In the genomic region with DNA sequence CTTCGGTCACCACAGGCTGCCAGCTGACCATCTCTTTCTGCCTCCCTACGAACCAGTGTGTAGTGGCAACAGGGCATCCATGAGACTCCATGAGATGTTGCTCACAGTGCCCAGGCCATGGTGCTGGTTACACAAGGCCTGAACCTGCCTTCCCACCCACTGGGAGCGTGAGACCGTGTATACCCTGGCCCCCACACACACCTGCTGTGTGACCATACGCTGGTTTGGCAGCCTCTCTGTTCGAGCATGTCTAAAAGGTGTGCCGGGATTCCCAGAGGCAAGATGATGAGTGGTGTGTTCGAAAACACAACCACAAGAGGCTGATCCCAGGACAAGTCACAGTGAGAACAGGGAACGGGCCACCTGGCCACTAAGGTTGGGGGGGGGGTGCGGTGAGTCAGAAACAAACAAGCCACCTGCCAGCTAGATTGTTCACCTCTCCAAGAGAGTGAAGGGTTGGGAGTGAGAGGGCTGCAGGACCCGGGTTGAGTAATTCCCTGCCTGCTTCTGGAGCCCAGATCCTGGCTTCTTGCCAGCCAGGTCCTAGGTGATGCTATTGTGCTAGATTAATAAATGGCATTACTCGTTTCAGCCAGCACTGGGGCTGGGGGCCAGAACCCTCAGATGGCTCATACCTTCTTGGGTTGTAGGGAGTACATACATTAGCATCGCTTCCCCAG, we compare ENCODE assay signal across 11 mouse cellular contexts. TPM values are rescaled to one million over a fixed set of nuclear protein-coding genes. Genes with fewer than 3 reads are reported as not detected.
A peak's percentile ranks its signal among the peaks of the same experiment; 100 is the strongest.
DNase-seq lines count a peak whose midpoint lies in the region; ATAC-seq lines count a peak whose summit lies in the region.
"Had no signal": no experiment of that assay in that cellular context is flagged by ENCODE, and none has a peak within 500 bp of the region (broad histone marks: within the 10 kb centered on the region; RNA-seq: fewer than 3 reads in every experiment).

No protein-coding gene starts in this region.

- no peak overlapping the region for H3K4me3 ChIP-seq in limb, embryonic 15.5 days
- no peak overlapping the region for H3K4me3 ChIP-seq in limb, embryonic 10.5 days
- H3K4me3 ChIP-seq: liver, embryonic 15.5 days had no signal

- peak; percentile 46 for DNase-seq in adrenal gland, adult 2 months
- no peak for DNase-seq in adrenal gland, adult (ENCODE audit: inconsistent age in 2 of 2, low spot score in 1 of 2)
- DNase-seq in limb, embryonic 10.5 days (ENCODE audit: low spot score): no peak
- DNase-seq in cerebellum, postnatal 10 days: peak; percentile 70 to 75
- DNase-seq in lung, postnatal 4 days: peak; percentile 58 to 82
- no peak for DNase-seq in kidney, adult 8-10 months
- DNase-seq: gastrocnemius, postnatal 36 days had no signal

- H3K9me3 ChIP-seq in limb, embryonic 15.5 days: no peaks in the 10 kb centered on the region
- no peaks in the 10 kb centered on the region for H3K9me3 ChIP-seq in limb, embryonic 10.5 days (replicated peaks)
- H3K9me3 ChIP-seq: liver, embryonic 15.5 days had no signal

- H3K4me1 ChIP-seq in limb, embryonic 15.5 days: peaks cover 9% of the 10 kb centered on the region; the same call in 1 of the 2 replicates
- H3K4me1 ChIP-seq in limb, embryonic 10.5 days: peaks cover 6% of the 10 kb centered on the region; the same call in 1 of the 2 replicates

- no peaks in the 10 kb centered on the region for H3K36me3 ChIP-seq in limb, embryonic 15.5 days
- H3K36me3 ChIP-seq in limb, embryonic 10.5 days: no peaks in the 10 kb centered on the region
- H3K36me3 ChIP-seq: liver, embryonic 15.5 days had no signal

- WGBS in limb, embryonic 15.5 days: 73% methylated on average over 13 of the region's 13 CpGs
- WGBS in limb, embryonic 10.5 days: 90% methylated on average over 13 of the region's 13 CpGs

- peak overlapping the region; percentile 3; the same call in 1 of the 2 replicates for H3K27ac ChIP-seq in limb, embryonic 15.5 days
- no peak overlapping the region for H3K27ac ChIP-seq in limb, embryonic 10.5 days
- H3K27ac ChIP-seq: liver, embryonic 15.5 days had no signal

- H3K4me2 ChIP-seq in limb, embryonic 15.5 days: no peak overlapping the region
- H3K4me2 ChIP-seq: liver, embryonic 15.5 days had no signal

- no peak for ATAC-seq in limb, embryonic 15.5 days (ENCODE audit: insufficient number of reproducible peaks, low FRiP score, low TSS enrichment, low read depth)
- no peak for ATAC-seq in erythroblast, adult 5-6 weeks (replicated peaks; ENCODE audit: low FRiP score, poor library complexity, severe bottlenecking)

- H3K27me3 ChIP-seq in limb, embryonic 15.5 days: peaks cover 7% of the 10 kb centered on the region; the same call in 1 of the 2 replicates
- peaks cover 49% of the 10 kb centered on the region for H3K27me3 ChIP-seq in limb, embryonic 10.5 days (ENCODE audit: low read depth, poor library complexity, severe bottlenecking)
- H3K27me3 ChIP-seq: liver, embryonic 15.5 days had no signal

- no peak overlapping the region for H3K9ac ChIP-seq in limb, embryonic 15.5 days
- H3K9ac ChIP-seq: liver, embryonic 15.5 days had no signal

RNA-seq across cellular contexts. Expression of a gene that starts 11.1 kb away (rescaled TPM):
- 100 to 1,000 TPM in 1 of 2 experiments, 10 to 100 TPM in 1; 88.3 to 319 TPM for total RNA-seq in adrenal gland, adult 2 months (2021)
- polyA plus RNA-seq in adrenal gland, adult 2 months (2012; rRNA removed): 405 and 678 TPM in 2 replicates
- polyA plus RNA-seq in limb, embryonic 15.5 days (2015; fragmentation: Nextera tagmentation; extraction: Ambion mirVana): 13.6 and 16.5 TPM in 2 replicates
- 0.25 and 0.40 TPM in 2 replicates for polyA plus RNA-seq in limb, embryonic 10.5 days (2016; fragmentation: Nextera tagmentation; extraction: Ambion mirVana)
- 11.5 and 20.9 TPM in 2 replicates for total RNA-seq in erythroblast, adult 5-6 weeks (2015; ENCODE audit: low replicate concordance)
- total RNA-seq in erythroblast, adult 5-6 weeks (2017; ENCODE audit: low replicate concordance): 3.5 and 5.7 TPM in 2 replicates

RNA-seq across cellular contexts. Expression of a gene that starts 56.0 kb away (rescaled TPM):
- 10 to 100 TPM in 1 of 2 experiments, 1 to 10 TPM in 1; 6.4 to 28.1 TPM for total RNA-seq in adrenal gland, adult 2 months (2021)
- 26.6 and 40.9 TPM in 2 replicates for polyA plus RNA-seq in adrenal gland, adult 2 months (2012; rRNA removed)
- polyA plus RNA-seq in limb, embryonic 15.5 days (2015; fragmentation: Nextera tagmentation; extraction: Ambion mirVana): 6.7 and 8.6 TPM in 2 replicates
- polyA plus RNA-seq in limb, embryonic 10.5 days (2016; fragmentation: Nextera tagmentation; extraction: Ambion mirVana): 0.31 TPM in 1 of 2 replicates, not detected in the other
- total RNA-seq in erythroblast, adult 5-6 weeks (2015; ENCODE audit: low replicate concordance): not detected in 2 replicates
- total RNA-seq in erythroblast, adult 5-6 weeks (2017; ENCODE audit: low replicate concordance): not detected in 2 replicates
- total RNA-seq: neutrophil, adult 5-6 weeks had no signal

Comparison
In these comparisons a context has a peak if more than half of its experiments do, and no peak if none do; other contexts are left out.
1. DNase-seq: peak in adrenal gland, adult 2 months (single experiment), cerebellum, postnatal 10 days (2 of 2) and lung, postnatal 4 days (2 of 2); none in adrenal gland, adult (0 of 2), limb, embryonic 10.5 days (single experiment) and kidney, adult 8-10 months (0 of 2).
2. RNA of a gene that starts 11.1 kb away (polyA plus RNA-seq): 405 to 678 TPM in adrenal gland, adult 2 months; 13.6 to 16.5 TPM in limb, embryonic 15.5 days and 0.25 to 0.40 TPM in limb, embryonic 10.5 days; every median in the first group is over 10 times any median in the second.